Mouse (Mus musculus) heart, adult 2 months (tissue): Measurements from ENCODE around the gene Rtn2. TPM values are rescaled to one million over a fixed set of nuclear protein-coding genes. Genes with fewer than 3 reads are reported as not detected.

ENCODE experiments used
- DNase-seq, 2 experiments: peaks; one replicate each; pipeline ENCODE4 v3.0.0; 2021
- H3K27ac ChIP-seq: fragments of 200-600 bp; 2 replicates; pipeline ENCODE4 v1.8.1; 2022
- H3K27me3 ChIP-seq: fragments of 200-500 bp; 2 replicates; pipeline ENCODE4 v1.6.1; 2012; ENCODE audit warnings: mild to moderate bottlenecking, low read length, inconsistent platforms, mixed read lengths; ENCODE audit not compliant: control insufficient read depth, insufficient read depth
- H3K36me3 ChIP-seq: fragments of 200-500 bp; 2 replicates; pipeline ENCODE4 v1.6.1; 2012; ENCODE audit warnings: low read length, inconsistent platforms; ENCODE audit not compliant: control insufficient read depth, insufficient read depth
- H3K4me1 ChIP-seq: fragments of 200-500 bp; 2 replicates; pipeline ENCODE4 v1.6.1; 2011; ENCODE audit warnings: low read length; ENCODE audit not compliant: control insufficient read depth, insufficient read depth
- H3K4me3 ChIP-seq: fragments of 200-600 bp; 2 replicates; pipeline ENCODE4 v1.8.1; 2022
- H3K79me2 ChIP-seq: fragments of 200-500 bp; replicated peaks from 2 replicates; pipeline ENCODE4 v1.6.1; 2012; ENCODE audit warnings: mild to moderate bottlenecking, inconsistent platforms, low read length, moderate library complexity, mixed read lengths; ENCODE audit not compliant: control insufficient read depth, insufficient read depth
- H3K9ac ChIP-seq: fragments of 200-500 bp; 2 replicates; pipeline ENCODE4 v1.6.1; 2012; ENCODE audit warnings: low read depth, mild to moderate bottlenecking, control low read depth, inconsistent platforms, low read length, mixed read lengths
- CTCF ChIP-seq: fragments of 200-600 bp; IDR thresholded peaks from 2 replicates; pipeline ENCODE4 v1.8.1; 2022; ENCODE audit warnings: antibody characterized with exemption, mild to moderate bottlenecking, moderate library complexity
- EP300 ChIP-seq: fragments of 200-500 bp; IDR thresholded peaks from 2 replicates; pipeline ENCODE4 v1.6.1; 2011; ENCODE audit warnings: low read depth, low read length, control low read depth; ENCODE audit not compliant: insufficient read depth
- POLR2A ChIP-seq: fragments of 200-500 bp; IDR thresholded peaks from 2 replicates; pipeline ENCODE4 v1.6.1; 2011; ENCODE audit warnings: mild to moderate bottlenecking, low read depth, low read length, control low read depth; ENCODE audit not compliant: insufficient read depth
- WGBS: fragments of 180-500 bp; shearing (Covaris S2); methylation state at CpG from one replicate; pipeline ENCODE4 v1.1.7; 2018; 5-methylcytosine and 5-hydroxymethylcytosine counted together
- intact Hi-C: fragments of 180-260 bp; cut with DNase I; formaldehyde crosslinking; loops from one replicate; pipeline ENCODE4 v1.15.1; 2025
- polyA plus RNA-seq: library from polyadenylated mRNA; depleted of rRNA; stranded (reverse); fragments of >200 nt; gene quantifications from 2 replicates; pipeline ENCODE4 v1.2.3, GENCODE M21; 2012; rRNA removed
- total RNA-seq, 2 experiments: library from RNA; stranded (reverse); gene quantifications; 2 replicates each; pipeline ENCODE4 v1.2.3; 2021

The Rtn2 gene
- total and polyA plus RNA-seq, 3 experiments: 114 to 273 (median 136) TPM

DNA sequence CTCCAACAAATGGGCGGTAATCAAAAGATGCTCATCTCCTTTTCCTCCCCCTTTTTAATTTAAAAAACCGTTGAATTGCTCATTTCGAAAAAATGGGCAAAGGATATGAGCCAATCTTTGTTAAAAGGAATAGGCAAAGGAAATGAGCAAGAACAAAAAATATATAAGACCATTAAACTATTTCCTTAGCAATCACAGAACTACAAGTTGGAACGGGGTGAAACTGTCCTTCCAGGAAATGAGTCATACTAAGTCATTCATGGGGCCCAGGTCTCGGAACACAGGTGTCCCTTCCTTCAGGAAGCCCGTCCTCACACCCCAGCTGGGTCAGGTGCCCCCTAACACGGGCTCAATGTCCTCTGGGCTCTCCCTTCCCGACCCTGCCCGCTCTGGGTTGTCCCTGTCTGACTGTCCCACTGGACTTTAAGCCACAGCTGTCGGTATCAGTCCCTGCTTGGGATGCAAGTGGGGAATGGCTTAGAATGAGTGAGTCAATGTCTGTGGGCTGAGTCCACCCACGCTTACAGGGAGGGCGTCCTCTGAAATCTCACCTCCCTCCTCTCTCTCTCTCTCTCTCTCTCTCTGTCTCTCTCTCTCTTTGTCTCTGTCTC lies 61.9 kb downstream of the Rtn2 start, which contains the start of gene Ercc1:
Gene Ercc1 (plus strand): TSS at position 542 of the 611 bp plus-strand sequence.
- peak in 1 of 2 experiments; percentile 53 for DNase-seq
- intact Hi-C loops: loop anchor here (2.0 to 5.0 kb wide), 2 partner anchors 16 to 117 kb away; partner anchors contain the start of gene Opa3
- Histone ChIP-seq H3K27me3 (no peaks in the 10 kb centered on the region), H3K4me3 (peak within 1 kb of the TSS; percentile 87), H3K27ac (peak within 1 kb of the TSS; percentile 92), H3K4me1 (peaks cover 12% of the 10 kb centered on the region), H3K9ac (peak within 1 kb of the TSS; percentile 78), H3K79me2 (no peaks in the 10 kb centered on the region), H3K36me3 (no peaks in the 10 kb centered on the region)
- WGBS: 12% methylated on average over 12 of the region's 12 CpGs
- no peak for TF ChIP-seq EP300
- TF ChIP-seq CTCF: no peak

DNA sequence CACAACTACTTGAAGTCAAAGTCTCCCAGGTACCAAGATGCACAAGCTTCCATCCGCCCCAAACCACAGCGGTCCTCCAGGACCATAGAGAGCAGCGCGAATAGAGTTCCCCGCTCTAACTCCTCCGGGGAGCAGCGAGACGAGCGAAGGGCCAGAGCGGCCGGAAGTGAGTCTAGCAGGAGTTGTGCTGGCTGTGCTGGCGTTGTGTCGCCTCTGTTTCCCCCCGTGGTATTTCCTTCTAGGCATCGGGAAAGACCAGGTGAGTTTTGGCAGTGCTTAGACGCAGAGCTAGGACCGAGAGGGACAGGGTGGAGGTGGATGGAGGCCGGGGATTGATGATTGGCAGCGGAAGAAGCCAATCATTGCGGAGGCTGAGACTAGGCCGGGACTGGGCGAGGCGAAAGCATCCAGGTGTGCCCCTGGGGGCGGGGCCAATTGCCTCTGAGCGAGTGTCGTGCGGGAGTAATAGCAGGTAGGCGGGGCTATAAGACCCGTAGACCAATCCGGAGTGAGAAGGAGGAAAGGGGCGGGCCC lies 62.6 kb downstream of the Rtn2 start:
- H3K4me1 ChIP-seq: peaks cover 12% of the 10 kb centered on the region
- intact Hi-C loops: loop anchor here (2.0 to 5.0 kb wide), 2 partner anchors 16 to 118 kb away; partner anchors contain the start of gene Opa3
- peak overlapping the region; percentile 92 for H3K27ac ChIP-seq
- no peaks in the 10 kb centered on the region for H3K27me3 ChIP-seq
- H3K4me3 ChIP-seq: peak overlapping the region; percentile 87
- H3K36me3 ChIP-seq: no peaks in the 10 kb centered on the region
- peak; percentile 36; the same call in 1 of the 2 replicates for TF ChIP-seq EP300
- TF ChIP-seq CTCF: peak; percentile 4; the same call in 1 of the 2 replicates
- TF ChIP-seq POLR2A: peak; percentile 64
- no peaks in the 10 kb centered on the region for H3K79me2 ChIP-seq
- WGBS: under 1% methylated on average over 31 of the region's 31 CpGs
- peak overlapping the region; percentile 78 for H3K9ac ChIP-seq
- peak; percentile 92 to 95 for DNase-seq

Other genes starting within 250 kb of the Rtn2 start
- gene Rsph6a, start 227.9 kb upstream of the Rtn2 start, total RNA-seq: not detected
- gene Rsph6a, start 227.9 kb upstream of the Rtn2 start, polyA plus RNA-seq: 0.06 TPM in 1 of 2 replicates, not detected in the other
- 10 to 100 TPM; 47.8 to 54.9 TPM for gene Dmwd, start 206.4 kb upstream of the Rtn2 start, total RNA-seq
- 70.9 and 79.4 TPM in 2 replicates for gene Dmwd, start 206.4 kb upstream of the Rtn2 start, polyA plus RNA-seq
- 100 to 1,000 TPM; 482 to 516 TPM for gene Dmpk, start 198.8 kb upstream of the Rtn2 start, total RNA-seq
- gene Dmpk, start 198.8 kb upstream of the Rtn2 start, polyA plus RNA-seq: 1,225 and 1,460 TPM in 2 replicates
- gene Six5, start 188.0 kb upstream of the Rtn2 start, total RNA-seq: 1 to 10 TPM; 7.1 to 8.2 TPM
- gene Six5, start 188.0 kb upstream of the Rtn2 start, polyA plus RNA-seq: 26.0 and 29.8 TPM in 2 replicates
- gene Gm4969, start 164.3 kb upstream of the Rtn2 start, total RNA-seq: not detected
- gene Gm4969, start 164.3 kb upstream of the Rtn2 start, polyA plus RNA-seq: 0.09 TPM in 1 of 2 replicates, not detected in the other
- gene Fbxo46, start 162.8 kb upstream of the Rtn2 start, total RNA-seq: 1 to 10 TPM; 4.5 to 5.2 TPM
- gene Fbxo46, start 162.8 kb upstream of the Rtn2 start, polyA plus RNA-seq: 3.3 and 5.4 TPM in 2 replicates
- gene Qpctl, start 133.3 kb upstream of the Rtn2 start, total RNA-seq: 1 to 10 TPM; 3.8 to 4.6 TPM
- gene Qpctl, start 133.3 kb upstream of the Rtn2 start, polyA plus RNA-seq: 5.3 and 6.3 TPM in 2 replicates
- 10 to 100 TPM; 58.7 to 68.7 TPM for gene Snrpd2, start 132.9 kb upstream of the Rtn2 start, total RNA-seq
- gene Snrpd2, start 132.9 kb upstream of the Rtn2 start, polyA plus RNA-seq: 28.6 and 34.7 TPM in 2 replicates
- gene Gipr, start 116.5 kb upstream of the Rtn2 start, total RNA-seq: under 1 TPM in 1 of 2 experiments, not detected in 1; 0.16 TPM
- 2.5 and 3.0 TPM in 2 replicates for gene Gipr, start 116.5 kb upstream of the Rtn2 start, polyA plus RNA-seq
- gene Eml2, start 106.2 kb upstream of the Rtn2 start, total RNA-seq: 10 to 100 TPM; 35.6 to 38.7 TPM
- gene Eml2, start 106.2 kb upstream of the Rtn2 start, polyA plus RNA-seq: 37.3 and 38.8 TPM in 2 replicates
- gene Gpr4, start 70.1 kb upstream of the Rtn2 start, total RNA-seq: 1 to 10 TPM; 6.8 to 7.2 TPM
- gene Gpr4, start 70.1 kb upstream of the Rtn2 start, polyA plus RNA-seq: 17.1 and 22.0 TPM in 2 replicates
- 10 to 100 TPM; 59.9 to 66.0 TPM for gene Opa3, start 54.3 kb upstream of the Rtn2 start, total RNA-seq
- 64.6 and 91.3 TPM in 2 replicates for gene Opa3, start 54.3 kb upstream of the Rtn2 start, polyA plus RNA-seq
- 10 to 100 TPM; 25.1 to 30.8 TPM for gene Vasp, start 10.8 kb upstream of the Rtn2 start, total RNA-seq
- 43.3 and 51.5 TPM in 2 replicates for gene Vasp, start 10.8 kb upstream of the Rtn2 start, polyA plus RNA-seq
- under 1 TPM in 1 of 2 experiments, not detected in 1; 0.21 TPM for gene Ppm1n, start 2.6 kb upstream of the Rtn2 start, total RNA-seq
- 0.09 and 0.33 TPM in 2 replicates for gene Ppm1n, start 2.6 kb upstream of the Rtn2 start, polyA plus RNA-seq
- 1 to 10 TPM in 1 of 2 experiments, under 1 TPM in 1; 0.89 to 1.1 TPM for gene Fosb, start 27.4 kb downstream of the Rtn2 start, total RNA-seq
- 0.94 and 1.1 TPM in 2 replicates for gene Fosb, start 27.4 kb downstream of the Rtn2 start, polyA plus RNA-seq
- 10 to 100 TPM; 46.8 to 48.6 TPM for gene Ercc1, start 62.2 kb downstream of the Rtn2 start, total RNA-seq
- 47.1 and 49.1 TPM in 2 replicates for gene Ercc1, start 62.2 kb downstream of the Rtn2 start, polyA plus RNA-seq
- 1 to 10 TPM; 9.3 to 9.7 TPM for gene Cd3eap, start 76.9 kb downstream of the Rtn2 start, total RNA-seq
- 4.4 and 4.7 TPM in 2 replicates for gene Cd3eap, start 76.9 kb downstream of the Rtn2 start, polyA plus RNA-seq
- gene Ppp1r13l, start 77.1 kb downstream of the Rtn2 start, total RNA-seq: 10 to 100 TPM; 43.9 to 45.1 TPM
- gene Ppp1r13l, start 77.1 kb downstream of the Rtn2 start, polyA plus RNA-seq: 23.5 and 30.1 TPM in 2 replicates
- 10 to 100 TPM; 10.9 to 11.6 TPM for gene Ercc2, start 99.4 kb downstream of the Rtn2 start, total RNA-seq
- 22.6 and 24.8 TPM in 2 replicates for gene Ercc2, start 99.4 kb downstream of the Rtn2 start, polyA plus RNA-seq
- gene Klc3, start 121.5 kb downstream of the Rtn2 start, total RNA-seq: under 1 TPM; 0.21 to 0.25 TPM
- gene Klc3, start 121.5 kb downstream of the Rtn2 start, polyA plus RNA-seq: 0.29 and 0.59 TPM in 2 replicates
- 1,000 to 10,000 TPM; 3,482 to 3,985 TPM for gene Ckm, start 122.2 kb downstream of the Rtn2 start, total RNA-seq
- 7,008 and 7,255 TPM in 2 replicates for gene Ckm, start 122.2 kb downstream of the Rtn2 start, polyA plus RNA-seq
- 10 to 100 TPM; 22.4 to 27.2 TPM for gene Mark4, start 176.2 kb downstream of the Rtn2 start, total RNA-seq
- 11.1 and 11.8 TPM in 2 replicates for gene Mark4, start 176.2 kb downstream of the Rtn2 start, polyA plus RNA-seq
- 1 to 10 TPM in 1 of 2 experiments, under 1 TPM in 1; 0.80 to 1.2 TPM for gene Exoc3l2, start 180.7 kb downstream of the Rtn2 start, total RNA-seq
- 1.5 and 1.7 TPM in 2 replicates for gene Exoc3l2, start 180.7 kb downstream of the Rtn2 start, polyA plus RNA-seq
- gene Bloc1s3, start 225.7 kb downstream of the Rtn2 start, total RNA-seq: 1 to 10 TPM; 2.2 to 2.5 TPM
- gene Bloc1s3, start 225.7 kb downstream of the Rtn2 start, polyA plus RNA-seq: 3.9 and 5.4 TPM in 2 replicates
- 10 to 100 TPM; 32.2 to 33.5 TPM for gene Trappc6a, start 225.8 kb downstream of the Rtn2 start, total RNA-seq
- 32.9 and 45.0 TPM in 2 replicates for gene Trappc6a, start 225.8 kb downstream of the Rtn2 start, polyA plus RNA-seq
- not detected for gene Nkpd1, start 235.2 kb downstream of the Rtn2 start, total RNA-seq
- 0.06 TPM in 1 of 2 replicates, not detected in the other for gene Nkpd1, start 235.2 kb downstream of the Rtn2 start, polyA plus RNA-seq